Mouse (Mus musculus) effector memory CD4-positive, alpha-beta T cell, adult 5 months (primary cell): ENCODE results near the gene Gm20806. TPM values are rescaled to one million over a fixed set of nuclear protein-coding genes. Genes with fewer than 3 reads are reported as not detected.

Source experiments
- polyA plus RNA-seq: library from polyadenylated mRNA; unstranded; fragments of 100-300 nt; shearing (Covaris generic); gene quantifications from one replicate; pipeline ENCODE4 v1.2.1, GENCODE M21; 2017

Gm20806 gene
- polyA plus RNA-seq = not detected

DNA sequence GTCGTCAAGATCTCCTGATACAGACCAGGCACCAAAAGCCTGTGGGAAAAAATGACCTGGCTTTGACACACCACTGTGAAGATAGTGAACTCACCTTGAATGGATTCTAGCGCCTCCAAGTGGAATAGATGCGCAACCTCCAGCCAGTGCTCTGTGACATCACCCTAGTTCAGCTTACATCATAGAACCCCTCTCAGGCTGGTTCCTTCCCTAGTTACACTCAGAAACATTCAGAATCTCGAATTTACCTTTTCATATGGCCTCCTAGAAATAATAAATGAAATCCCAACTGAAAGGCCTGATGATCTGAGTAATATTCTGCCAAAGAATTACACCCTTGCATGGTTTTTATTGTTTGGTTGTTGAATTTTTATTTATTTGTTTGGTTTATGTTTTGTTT lies at the start of gene Gm20806:
TSS of gene Gm20806 (minus strand) at position 101 of the 400 bp plus-strand sequence.

